Mouse (Mus musculus) lung, adult 2 months (tissue): ENCODE results near the gene Gm5346.

ENCODE experiments used
- CTCF ChIP-seq: fragments of 200-500 bp; IDR thresholded peaks from 2 replicates; pipeline ENCODE4 v1.5.1; 2011; ENCODE audit warnings: mild to moderate bottlenecking, low read length, control low read depth; ENCODE audit not compliant: insufficient read depth
- POLR2A ChIP-seq: fragments of 200-500 bp; IDR thresholded peaks from 2 replicates; pipeline ENCODE4 v1.6.1; 2011; ENCODE audit warnings: low read depth, mild to moderate bottlenecking, control low read depth, low read length, borderline replicate concordance; ENCODE audit errors: extremely low read depth

DNA sequence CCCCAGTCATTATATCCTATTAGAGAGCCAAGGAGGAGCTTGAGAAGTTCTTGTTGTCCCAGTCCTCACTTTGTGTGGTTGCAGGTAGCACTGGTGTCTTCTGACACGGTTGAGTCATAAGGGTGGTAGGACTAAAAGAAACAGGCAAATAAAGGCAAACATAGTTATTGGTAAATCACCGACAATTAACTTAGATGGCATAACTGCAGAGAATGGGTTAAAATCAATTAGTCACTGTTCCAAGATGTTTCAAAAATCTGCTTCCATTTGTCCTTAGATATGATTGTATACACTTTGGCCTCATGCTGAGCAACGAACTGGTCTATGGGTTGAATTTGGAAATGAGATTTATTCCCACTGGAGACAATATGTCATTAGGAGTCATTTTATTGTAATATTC is at the start of gene Gm5346:
- no peak for TF ChIP-seq CTCF
- TF ChIP-seq POLR2A = no peak
